Mouse (Mus musculus): Measurements from ENCODE around the gene Acsl6. TPM values are rescaled to one million over a fixed set of nuclear protein-coding genes. Genes with fewer than 3 reads are reported as not detected.

Gene Acsl6
- polyA plus RNA-seq, 1 experiment from 2014 or later: 46.2 TPM

GRCm38 (mm10) chr11:54353121-54353576 is 49.6 kb downstream of the Acsl6 start:
- peaks cover 2% of the 10 kb centered on the region; the same call in 1 of the 2 replicates for H3K36me3 ChIP-seq (ENCODE audit: control insufficient read depth, insufficient read depth, low read length)
- peak; percentile 80; the same call in 1 of the 2 replicates for ATAC-seq
- WGBS: 8% methylated on average over 8 of the region's 8 CpGs
- 0 out of 2 replicates have a peak overlapping the region, but pooled peaks have one; percentile 30 for H3K9ac ChIP-seq (ENCODE audit: low read depth, low read length)
- peaks cover 7% of the 10 kb centered on the region for H3K4me1 ChIP-seq (ENCODE audit: control insufficient read depth, insufficient read depth, low read length)
- H3K4me2 ChIP-seq (ENCODE audit: low read length): no peak overlapping the region
- no peak overlapping the region for H3K4me3 ChIP-seq (ENCODE audit: low read depth, low read length)
- no peaks in the 10 kb centered on the region for H3K27me3 ChIP-seq (ENCODE audit: control insufficient read depth, insufficient read depth, low read depth, low read length)
- H3K27ac ChIP-seq (ENCODE audit: low read length): peak overlapping the region; percentile 19; the same call in 1 of the 2 replicates
- no peaks in the 10 kb centered on the region for H3K9me3 ChIP-seq (replicated peaks; ENCODE audit: control insufficient read depth, low read length, poor library complexity, severe bottlenecking)

GRCm38 (mm10) chr11:54354595-54355563 is 51.3 kb downstream of the Acsl6 start:
- H3K4me2 ChIP-seq (ENCODE audit: low read length): no peak overlapping the region
- H3K27ac ChIP-seq (ENCODE audit: low read length): peak overlapping the region; percentile 11; the same call in 1 of the 2 replicates
- no peaks in the 10 kb centered on the region for H3K27me3 ChIP-seq (ENCODE audit: control insufficient read depth, insufficient read depth, low read depth, low read length)
- H3K4me3 ChIP-seq (ENCODE audit: low read depth, low read length): no peak overlapping the region
- H3K9ac ChIP-seq (ENCODE audit: low read depth, low read length): no peak overlapping the region
- peaks cover 7% of the 10 kb centered on the region for H3K4me1 ChIP-seq (ENCODE audit: control insufficient read depth, insufficient read depth, low read length)
- H3K36me3 ChIP-seq (ENCODE audit: control insufficient read depth, insufficient read depth, low read length): peaks cover 10% of the 10 kb centered on the region
- peak; percentile 76 for ATAC-seq
- no peaks in the 10 kb centered on the region for H3K9me3 ChIP-seq (replicated peaks; ENCODE audit: control insufficient read depth, low read length, poor library complexity, severe bottlenecking)
- WGBS: 43% methylated on average over 15 of the region's 15 CpGs

DNA sequence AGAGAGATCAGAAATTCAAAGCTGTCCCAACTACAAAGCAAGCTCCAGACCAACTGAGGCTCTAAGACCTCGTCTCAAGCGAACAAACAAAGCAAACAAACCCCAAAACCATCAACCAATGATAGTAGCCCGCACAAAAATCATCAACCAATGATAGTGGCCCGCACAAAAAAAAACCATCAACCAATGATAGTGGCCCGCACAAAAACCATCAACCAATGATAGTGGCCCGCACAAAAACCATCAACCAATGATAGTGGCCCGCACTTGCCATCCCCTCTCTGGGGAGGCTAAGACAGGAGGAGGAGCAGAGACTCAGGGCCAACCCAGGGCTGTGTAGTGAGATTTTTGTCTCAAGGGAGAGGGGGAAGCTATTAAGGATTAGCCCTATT is 52.0 kb downstream of the Acsl6 start:
- Histone ChIP-seq H3K4me1 (ENCODE audit: control insufficient read depth, insufficient read depth, low read length) (peaks cover 7% of the 10 kb centered on the region), H3K9me3 (replicated peaks; ENCODE audit: control insufficient read depth, low read length, poor library complexity, severe bottlenecking) (no peaks in the 10 kb centered on the region), H3K4me3 (ENCODE audit: low read depth, low read length) (no peak overlapping the region), H3K27me3 (ENCODE audit: control insufficient read depth, insufficient read depth, low read depth, low read length) (no peaks in the 10 kb centered on the region), H3K9ac (ENCODE audit: low read depth, low read length) (no peak overlapping the region), H3K4me2 (ENCODE audit: low read length) (no peak overlapping the region), H3K27ac (ENCODE audit: low read length) (no peak overlapping the region), H3K36me3 (ENCODE audit: control insufficient read depth, insufficient read depth, low read length) (peaks cover 10% of the 10 kb centered on the region)
- no peak for ATAC-seq
- 72% methylated on average over 7 of the region's 7 CpGs for WGBS

GRCm38 (mm10) chr11:54356676-54357075 is 53.1 kb downstream of the Acsl6 start:
- WGBS: 64% methylated on average over 4 of the region's 4 CpGs
- Histone ChIP-seq H3K27me3 (ENCODE audit: control insufficient read depth, insufficient read depth, low read depth, low read length) (no peaks in the 10 kb centered on the region), H3K4me3 (ENCODE audit: low read depth, low read length) (no peak overlapping the region), H3K9me3 (replicated peaks; ENCODE audit: control insufficient read depth, low read length, poor library complexity, severe bottlenecking) (no peaks in the 10 kb centered on the region), H3K4me2 (ENCODE audit: low read length) (no peak overlapping the region), H3K9ac (ENCODE audit: low read depth, low read length) (no peak overlapping the region), H3K4me1 (ENCODE audit: control insufficient read depth, insufficient read depth, low read length) (peaks cover 7% of the 10 kb centered on the region), H3K27ac (ENCODE audit: low read length) (no peak overlapping the region), H3K36me3 (ENCODE audit: control insufficient read depth, insufficient read depth, low read length) (peaks cover 14% of the 10 kb centered on the region)
- ATAC-seq: no peak

- Histone ChIP-seq H3K4me1 (ENCODE audit: control insufficient read depth, insufficient read depth, low read length) (no peaks in the 10 kb centered on the region), H3K9me3 (replicated peaks; ENCODE audit: control insufficient read depth, low read length, poor library complexity, severe bottlenecking) (no peaks in the 10 kb centered on the region), H3K27ac (ENCODE audit: low read length) (no peak overlapping the region), H3K9ac (ENCODE audit: low read depth, low read length) (no peak overlapping the region), H3K36me3 (ENCODE audit: control insufficient read depth, insufficient read depth, low read length) (no peaks in the 10 kb centered on the region), H3K27me3 (ENCODE audit: control insufficient read depth, insufficient read depth, low read depth, low read length) (no peaks in the 10 kb centered on the region), H3K4me2 (ENCODE audit: low read length) (no peak overlapping the region), H3K4me3 (ENCODE audit: low read depth, low read length) (no peak overlapping the region)
- no peak for ATAC-seq
These were observed 69.0 kb downstream of the Acsl6 start for GRCm38 (mm10) chr11:54372553-54372952.

DNA sequence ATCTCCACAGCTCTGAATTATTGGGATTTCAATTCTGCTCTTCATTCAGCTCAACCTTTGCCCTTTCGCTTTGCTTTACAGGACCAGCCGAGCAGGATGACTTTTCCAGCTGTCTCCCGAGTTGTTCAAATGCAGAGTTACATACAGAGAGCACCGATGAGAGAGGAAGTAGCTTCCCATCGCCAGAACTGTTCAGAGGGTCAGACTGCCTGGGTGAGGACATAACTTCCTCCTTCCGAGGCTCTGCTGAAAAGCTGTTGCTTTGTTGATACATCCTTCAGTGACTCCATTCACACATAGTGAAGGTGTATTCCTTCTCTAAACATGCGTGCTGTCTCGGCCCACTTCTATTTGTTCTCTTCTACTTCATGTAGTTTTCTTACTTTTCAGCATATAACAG is 86.8 kb downstream of the Acsl6 start:
- H3K4me2 ChIP-seq (ENCODE audit: low read length): no peak overlapping the region
- no peak for ATAC-seq
- WGBS: 76% methylated on average over 8 of the region's 8 CpGs
- no peak overlapping the region for H3K4me3 ChIP-seq (ENCODE audit: low read depth, low read length)
- H3K27me3 ChIP-seq (ENCODE audit: control insufficient read depth, insufficient read depth, low read depth, low read length): no peaks in the 10 kb centered on the region
- H3K36me3 ChIP-seq (ENCODE audit: control insufficient read depth, insufficient read depth, low read length): no peaks in the 10 kb centered on the region
- no peak overlapping the region for H3K27ac ChIP-seq (ENCODE audit: low read length)
- H3K9me3 ChIP-seq (replicated peaks; ENCODE audit: control insufficient read depth, low read length, poor library complexity, severe bottlenecking): no peaks in the 10 kb centered on the region
- H3K4me1 ChIP-seq (ENCODE audit: control insufficient read depth, insufficient read depth, low read length): no peaks in the 10 kb centered on the region
- H3K9ac ChIP-seq (ENCODE audit: low read depth, low read length): no peak overlapping the region

DNA sequence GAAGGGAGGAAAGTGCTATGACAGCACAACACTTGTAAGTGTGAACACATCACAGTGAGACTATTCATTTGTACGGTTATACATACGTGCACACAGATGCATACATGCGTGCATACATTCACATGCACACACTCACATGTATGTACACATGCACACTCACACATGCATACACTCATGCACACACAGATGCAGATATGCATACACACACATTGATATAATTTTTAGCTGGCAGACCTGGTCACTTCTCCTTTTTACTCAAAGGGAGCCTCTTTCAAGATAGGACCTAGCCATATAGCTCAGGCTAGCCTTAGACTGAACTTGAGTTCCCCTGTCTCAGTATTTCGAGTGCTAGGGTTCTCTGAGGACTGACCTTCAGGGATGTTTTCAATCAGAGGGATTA is 87.7 kb downstream of the Acsl6 start:
- Histone ChIP-seq H3K4me3 (ENCODE audit: low read depth, low read length) (no peak overlapping the region), H3K4me2 (ENCODE audit: low read length) (no peak overlapping the region), H3K27ac (ENCODE audit: low read length) (no peak overlapping the region), H3K36me3 (ENCODE audit: control insufficient read depth, insufficient read depth, low read length) (no peaks in the 10 kb centered on the region), H3K9ac (ENCODE audit: low read depth, low read length) (no peak overlapping the region), H3K9me3 (replicated peaks; ENCODE audit: control insufficient read depth, low read length, poor library complexity, severe bottlenecking) (no peaks in the 10 kb centered on the region), H3K27me3 (ENCODE audit: control insufficient read depth, insufficient read depth, low read depth, low read length) (no peaks in the 10 kb centered on the region), H3K4me1 (ENCODE audit: control insufficient read depth, insufficient read depth, low read length) (no peaks in the 10 kb centered on the region)
- 89% methylated on average over 4 of the region's 4 CpGs for WGBS
- no peak for ATAC-seq

DNA sequence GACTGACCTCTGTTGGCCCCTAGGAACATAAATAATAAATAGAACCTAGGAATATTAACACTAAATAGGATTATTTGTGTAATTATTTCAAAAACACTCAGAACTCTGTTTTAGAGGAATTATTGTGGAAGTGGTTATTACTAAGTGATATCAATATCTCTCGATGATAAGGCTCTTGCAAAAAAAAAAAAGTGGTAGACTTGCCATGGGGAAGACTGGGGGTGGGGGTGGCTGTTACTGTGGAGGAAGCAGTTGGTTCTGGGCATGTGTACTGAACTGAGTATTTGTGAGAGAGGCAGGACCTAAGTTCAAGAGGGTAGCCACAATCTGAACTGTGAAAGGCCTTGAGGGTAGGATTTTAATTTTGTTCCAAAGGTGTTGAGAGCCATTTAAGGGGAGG is 93.1 kb downstream of the Acsl6 start:
- Histone ChIP-seq H3K9ac (ENCODE audit: low read depth, low read length) (no peak overlapping the region), H3K4me1 (ENCODE audit: control insufficient read depth, insufficient read depth, low read length) (no peaks in the 10 kb centered on the region), H3K4me2 (ENCODE audit: low read length) (no peak overlapping the region), H3K36me3 (ENCODE audit: control insufficient read depth, insufficient read depth, low read length) (no peaks in the 10 kb centered on the region), H3K9me3 (replicated peaks; ENCODE audit: control insufficient read depth, low read length, poor library complexity, severe bottlenecking) (no peaks in the 10 kb centered on the region), H3K4me3 (ENCODE audit: low read depth, low read length) (no peak overlapping the region), H3K27me3 (ENCODE audit: control insufficient read depth, insufficient read depth, low read depth, low read length) (no peaks in the 10 kb centered on the region), H3K27ac (ENCODE audit: low read length) (no peak overlapping the region)
- ATAC-seq: no peak
- 81% methylated on average over 1 of the region's 1 CpGs for WGBS

- no peak for ATAC-seq
- no peak overlapping the region for H3K9ac ChIP-seq (ENCODE audit: low read depth, low read length)
- 90% methylated on average over 4 of the region's 4 CpGs for WGBS
- no peaks in the 10 kb centered on the region for H3K36me3 ChIP-seq (ENCODE audit: control insufficient read depth, insufficient read depth, low read length)
- no peak overlapping the region for H3K27ac ChIP-seq (ENCODE audit: low read length)
- H3K9me3 ChIP-seq (replicated peaks; ENCODE audit: control insufficient read depth, low read length, poor library complexity, severe bottlenecking): no peaks in the 10 kb centered on the region
- H3K27me3 ChIP-seq (ENCODE audit: control insufficient read depth, insufficient read depth, low read depth, low read length): no peaks in the 10 kb centered on the region
- no peak overlapping the region for H3K4me2 ChIP-seq (ENCODE audit: low read length)
- no peaks in the 10 kb centered on the region for H3K4me1 ChIP-seq (ENCODE audit: control insufficient read depth, insufficient read depth, low read length)
- H3K4me3 ChIP-seq (ENCODE audit: low read depth, low read length): no peak overlapping the region
These were observed 94.5 kb downstream of the Acsl6 start for GRCm38 (mm10) chr11:54398058-54398457.
